Mouse (Mus musculus) cerebellum, adult 2 months (tissue): ENCODE measurements around the gene Rangap1. TPM values are rescaled to one million over a fixed set of nuclear protein-coding genes. Genes with fewer than 3 reads are reported as not detected.

Experiments
- DNase-seq, 2 experiments: peaks; one replicate each; pipeline ENCODE4 v3.0.0; 2021
- H3K27ac ChIP-seq: fragments of 200-500 bp; 2 replicates; pipeline ENCODE4 v1.5.1; 2012; ENCODE audit warnings: low read length, control low read depth, inconsistent platforms; ENCODE audit not compliant: insufficient read depth
- H3K27me3 ChIP-seq: fragments of 200-500 bp; 2 replicates; pipeline ENCODE4 v1.6.1; 2012; ENCODE audit warnings: inconsistent platforms, mild to moderate bottlenecking, low read length, moderate library complexity; ENCODE audit not compliant: control insufficient read depth, insufficient read depth
- H3K4me1 ChIP-seq: fragments of 200-500 bp; 2 replicates; pipeline ENCODE4 v1.6.1; 2011; ENCODE audit warnings: low read length; ENCODE audit not compliant: control insufficient read depth, insufficient read depth
- H3K4me3 ChIP-seq: fragments of 200-500 bp; replicated peaks from 2 replicates; pipeline ENCODE3; 2011; ENCODE audit warnings: mild to moderate bottlenecking, low read depth, low read length, control low read depth; ENCODE audit not compliant: insufficient read depth
- CTCF ChIP-seq: fragments of 200-500 bp; IDR thresholded peaks from 2 replicates; pipeline ENCODE4 v1.5.1; 2011; ENCODE audit warnings: low read depth, mild to moderate bottlenecking, control low read depth, low read length, moderate library complexity, borderline replicate concordance; ENCODE audit not compliant: insufficient read depth
- POLR2A ChIP-seq: fragments of 200-500 bp; IDR thresholded peaks from 2 replicates; pipeline ENCODE4 v1.6.1; 2011; ENCODE audit warnings: low read length, control low read depth, borderline replicate concordance; ENCODE audit not compliant: insufficient read depth
- WGBS: fragments of 180-500 bp; shearing (Covaris S2); methylation state at CpG from one replicate; pipeline ENCODE4 v1.1.7; 2018; 5-methylcytosine and 5-hydroxymethylcytosine counted together
- polyA plus RNA-seq: library from polyadenylated mRNA; depleted of rRNA; stranded (reverse); fragments of >200 nt; gene quantifications from 2 replicates; pipeline ENCODE4 v1.2.3, GENCODE M21; 2012

The Rangap1 gene
- polyA plus RNA-seq, 1 experiment, result 113 TPM

- H3K27me3 ChIP-seq, result no peaks in the 10 kb centered on the region
- TF ChIP-seq CTCF (no peak), POLR2A (no peak)
- no peak overlapping the region for H3K27ac ChIP-seq
- no peak for DNase-seq
- 80% methylated on average over 20 of the region's 20 CpGs for WGBS
- H3K4me1 ChIP-seq, result peaks cover 27% of the 10 kb centered on the region
- no peak overlapping the region for H3K4me3 ChIP-seq
These were observed 27.2 kb upstream of the Rangap1 start for GRCm38 (mm10) chr15:81772431-81773120.

- no peak overlapping the region for H3K4me3 ChIP-seq
- no peak for TF ChIP-seq CTCF
- TF ChIP-seq POLR2A, result no peak
- no peaks in the 10 kb centered on the region for H3K27me3 ChIP-seq
- no peak overlapping the region for H3K27ac ChIP-seq
- DNase-seq, result no peak
- peaks cover 33% of the 10 kb centered on the region for H3K4me1 ChIP-seq
- 52% methylated on average over 13 of the region's 13 CpGs for WGBS
These were observed 23.7 kb upstream of the Rangap1 start for GRCm38 (mm10) chr15:81769037-81769436.

GRCm38 (mm10) chr15:81766439-81766838 lies 21.1 kb upstream of the Rangap1 start:
- WGBS, result 85% methylated on average over 5 of the region's 5 CpGs
- H3K27me3 ChIP-seq, result no peaks in the 10 kb centered on the region
- TF ChIP-seq CTCF (no peak), POLR2A (no peak)
- DNase-seq, result no peak
- peaks cover 28% of the 10 kb centered on the region for H3K4me1 ChIP-seq
- H3K27ac ChIP-seq, result no peak overlapping the region
- H3K4me3 ChIP-seq, result no peak overlapping the region

- no peak overlapping the region for H3K27ac ChIP-seq
- WGBS, result 52% methylated on average over 9 of the region's 9 CpGs
- no peak for TF ChIP-seq CTCF
- no peak for TF ChIP-seq POLR2A
- H3K27me3 ChIP-seq, result no peaks in the 10 kb centered on the region
- DNase-seq, result no peak
- no peak overlapping the region for H3K4me3 ChIP-seq
- H3K4me1 ChIP-seq, result peaks cover 30% of the 10 kb centered on the region
These were observed 20.3 kb upstream of the Rangap1 start for GRCm38 (mm10) chr15:81765651-81766050.

- no peaks in the 10 kb centered on the region for H3K27me3 ChIP-seq
- 94% methylated on average over 6 of the region's 6 CpGs for WGBS
- TF ChIP-seq POLR2A, result no peak
- no peak for TF ChIP-seq CTCF
- H3K27ac ChIP-seq, result no peak overlapping the region
- H3K4me1 ChIP-seq, result peaks cover 40% of the 10 kb centered on the region
- DNase-seq, result no peak
- no peak overlapping the region for H3K4me3 ChIP-seq
These were observed 19.2 kb upstream of the Rangap1 start for GRCm38 (mm10) chr15:81764573-81764972.

GRCm38 (mm10) chr15:81761959-81762358 lies 16.6 kb upstream of the Rangap1 start:
- no peak overlapping the region for H3K4me3 ChIP-seq
- DNase-seq, result no peak
- 87% methylated on average over 3 of the region's 3 CpGs for WGBS
- TF ChIP-seq CTCF (peak; percentile 18; the same call in 1 of the 2 replicates), POLR2A (no peak)
- H3K4me1 ChIP-seq, result peaks cover 35% of the 10 kb centered on the region
- no peak overlapping the region for H3K27ac ChIP-seq
- no peaks in the 10 kb centered on the region for H3K27me3 ChIP-seq

- no peak overlapping the region for H3K27ac ChIP-seq
- no peaks in the 10 kb centered on the region for H3K27me3 ChIP-seq
- TF ChIP-seq POLR2A, result no peak
- TF ChIP-seq CTCF, result no peak
- 85% methylated on average over 7 of the region's 7 CpGs for WGBS
- no peak for DNase-seq
- H3K4me1 ChIP-seq, result peaks cover 31% of the 10 kb centered on the region
- no peak overlapping the region for H3K4me3 ChIP-seq
These were observed 16.1 kb upstream of the Rangap1 start for GRCm38 (mm10) chr15:81761381-81761780.

GRCm38 (mm10) chr15:81760361-81761079 lies 15.2 kb upstream of the Rangap1 start:
- Histone ChIP-seq H3K27me3 (no peaks in the 10 kb centered on the region), H3K4me3 (no peak overlapping the region), H3K4me1 (peaks cover 25% of the 10 kb centered on the region), H3K27ac (no peak overlapping the region)
- DNase-seq, result no peak
- WGBS, result 86% methylated on average over 5 of the region's 5 CpGs
- TF ChIP-seq CTCF (no peak), POLR2A (no peak)
